Mouse (Mus musculus): ENCODE results near the gene Rbm18. TPM values are rescaled to one million over a fixed set of nuclear protein-coding genes. Genes with fewer than 3 reads are reported as not detected.

Gene Rbm18
- polyA plus RNA-seq, 1 experiment from 2014 or later = 60.0 TPM

DNA sequence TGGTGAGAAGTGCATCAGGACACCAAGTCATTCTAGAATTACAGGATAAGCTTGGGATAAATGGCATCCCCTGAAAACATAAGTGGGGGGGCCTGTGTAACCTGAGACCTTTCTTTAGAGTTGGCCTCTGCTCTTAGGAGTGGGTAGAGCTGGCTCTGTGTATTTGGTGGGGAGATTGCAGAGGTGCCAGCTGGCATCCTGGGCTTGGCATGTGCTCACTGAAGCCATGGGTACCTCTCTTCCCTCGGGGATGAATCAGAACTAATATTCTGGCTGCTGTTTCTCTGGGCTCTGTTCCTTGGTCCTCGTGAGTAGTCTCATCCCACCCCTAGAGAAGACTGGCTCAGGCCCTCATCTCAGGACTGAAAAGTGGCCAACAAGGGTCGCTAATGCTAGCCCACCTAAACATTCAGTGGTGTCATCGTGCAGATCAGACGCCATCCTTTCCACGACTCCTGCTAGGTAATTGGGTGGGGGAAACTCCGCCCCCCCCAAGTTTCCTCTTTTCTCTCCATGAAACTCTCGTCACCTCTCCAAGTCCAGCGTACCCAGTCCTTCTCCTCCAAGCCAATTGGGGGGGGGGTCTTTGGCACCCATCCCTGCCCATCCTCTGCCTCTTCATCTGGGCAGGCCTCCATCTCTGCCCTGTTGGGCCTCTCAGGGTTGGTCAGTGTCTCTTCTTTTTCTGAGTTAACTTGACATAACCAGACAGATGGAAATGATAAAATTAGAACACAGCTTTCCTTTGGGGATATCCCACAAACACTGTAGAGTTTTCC is 53.6 kb downstream of the Rbm18 start:
- H3K9me3 ChIP-seq = no peaks in the 10 kb centered on the region
- peaks cover 6% of the 10 kb centered on the region for H3K4me1 ChIP-seq
- no peak for DNase-seq (ENCODE audit: low spot score)
- H3K27ac ChIP-seq = no peak overlapping the region
- WGBS = 77% methylated on average over 9 of the region's 9 CpGs
- H3K36me3 ChIP-seq = no peaks in the 10 kb centered on the region
- H3K27me3 ChIP-seq (ENCODE audit: insufficient read depth, poor library complexity, severe bottlenecking) = peaks cover 74% of the 10 kb centered on the region
- no peak overlapping the region for H3K4me3 ChIP-seq

DNA sequence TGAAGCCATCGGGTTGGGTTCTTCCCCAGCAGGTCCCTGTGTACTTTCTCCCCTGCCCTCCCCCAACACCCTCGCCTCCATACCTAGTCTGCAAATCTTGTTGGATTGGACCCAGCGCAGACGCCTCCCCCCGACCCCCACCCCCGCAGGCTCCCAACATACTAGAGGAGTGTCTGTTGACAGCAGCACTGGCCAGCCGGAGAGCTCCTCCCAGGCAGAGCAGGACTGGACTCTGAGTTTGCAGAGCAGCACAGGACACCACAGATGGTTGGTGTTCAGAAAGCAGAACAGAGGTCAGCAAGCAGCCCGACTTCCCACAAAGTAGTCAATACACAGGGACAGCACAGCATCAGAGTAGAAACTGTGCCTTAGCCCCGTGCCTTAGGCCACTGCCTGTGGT is 55.1 kb downstream of the Rbm18 start:
- Histone ChIP-seq H3K4me1 (peaks cover 6% of the 10 kb centered on the region), H3K4me3 (no peak overlapping the region), H3K9me3 (no peaks in the 10 kb centered on the region), H3K36me3 (no peaks in the 10 kb centered on the region), H3K27ac (no peak overlapping the region), H3K27me3 (ENCODE audit: insufficient read depth, poor library complexity, severe bottlenecking) (peaks cover 71% of the 10 kb centered on the region)
- WGBS = 28% methylated on average over 9 of the region's 9 CpGs
- no peak for DNase-seq (ENCODE audit: low spot score)

DNA sequence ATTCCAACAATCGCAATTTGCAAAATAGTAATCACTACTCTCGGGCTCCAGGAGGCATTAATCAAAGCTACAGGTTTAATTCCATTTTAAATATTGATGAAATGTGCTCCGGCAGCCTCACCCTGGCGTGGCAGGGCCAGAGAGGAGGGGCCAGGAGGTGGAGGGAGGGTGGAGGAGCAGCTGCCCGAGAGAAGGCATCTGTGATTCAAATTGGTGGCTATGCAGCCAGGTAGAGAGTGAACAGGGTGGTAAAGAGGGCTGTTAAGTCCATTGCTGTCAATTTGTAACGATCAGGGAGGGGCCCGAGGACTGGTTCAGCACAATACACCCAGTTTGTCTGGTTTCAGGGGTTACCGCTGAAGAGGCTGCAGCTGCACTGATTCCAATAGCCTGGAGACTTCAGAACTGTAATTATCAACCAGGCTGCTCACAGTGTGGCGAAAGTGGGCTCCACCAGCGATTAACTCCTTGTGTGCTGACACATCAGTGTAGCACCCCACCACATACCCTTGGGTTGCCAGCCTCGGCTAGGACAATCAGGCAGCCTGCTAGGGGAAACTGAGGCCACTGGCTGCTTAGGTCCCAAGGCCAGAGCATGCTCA is 59.3 kb downstream of the Rbm18 start:
- no peaks in the 10 kb centered on the region for H3K36me3 ChIP-seq
- H3K4me1 ChIP-seq = peaks cover 6% of the 10 kb centered on the region
- H3K9me3 ChIP-seq = no peaks in the 10 kb centered on the region
- H3K27ac ChIP-seq = no peak overlapping the region
- peaks cover 41% of the 10 kb centered on the region for H3K27me3 ChIP-seq (ENCODE audit: insufficient read depth, poor library complexity, severe bottlenecking)
- no peak for DNase-seq (ENCODE audit: low spot score)
- H3K4me3 ChIP-seq = no peak overlapping the region
- 30% methylated on average over 11 of the region's 11 CpGs for WGBS

DNA sequence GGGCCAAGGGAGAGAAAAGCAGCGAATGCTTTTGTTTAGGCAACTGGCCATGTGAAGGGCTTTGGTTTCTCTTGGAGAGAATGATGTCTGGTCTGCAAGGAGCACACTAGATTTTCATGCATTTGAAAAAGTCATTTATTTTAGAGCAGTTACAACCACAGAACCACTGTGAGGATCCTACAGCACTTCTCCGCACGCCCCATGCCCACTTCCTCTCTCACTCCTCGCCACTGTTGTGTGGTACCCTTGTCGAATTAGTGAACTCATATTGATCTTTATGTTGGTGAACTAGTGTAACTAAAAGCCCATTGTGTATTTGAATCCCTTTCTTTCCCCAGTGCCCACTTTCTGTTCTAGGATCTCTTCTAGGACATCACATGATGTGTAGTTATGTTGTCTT is 61.4 kb downstream of the Rbm18 start:
- WGBS = 79% methylated on average over 5 of the region's 5 CpGs
- Histone ChIP-seq H3K4me3 (no peak overlapping the region), H3K4me1 (no peaks in the 10 kb centered on the region), H3K36me3 (no peaks in the 10 kb centered on the region), H3K9me3 (no peaks in the 10 kb centered on the region), H3K27me3 (ENCODE audit: insufficient read depth, poor library complexity, severe bottlenecking) (peaks cover 45% of the 10 kb centered on the region), H3K27ac (no peak overlapping the region)
- no peak for DNase-seq (ENCODE audit: low spot score)

DNA sequence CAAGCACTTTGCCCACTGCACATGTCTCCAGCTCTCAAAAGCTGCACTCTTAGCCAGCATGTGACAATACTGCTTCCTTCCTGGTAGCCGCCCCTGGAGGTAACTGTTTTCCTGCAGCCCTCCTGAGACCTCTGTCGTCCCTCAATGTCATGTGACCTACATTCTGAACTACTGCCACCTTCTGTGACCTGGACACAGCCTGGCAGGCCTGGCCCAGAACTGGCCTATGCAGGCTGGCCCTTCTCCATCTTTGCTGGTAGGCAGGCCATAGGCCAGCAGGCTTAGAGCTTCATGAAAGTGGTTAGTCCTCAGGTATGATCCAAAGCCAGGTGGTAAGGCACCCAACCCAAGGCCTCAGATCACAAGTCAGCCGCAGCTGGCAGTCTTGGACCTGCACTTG is 62.8 kb downstream of the Rbm18 start:
- no peaks in the 10 kb centered on the region for H3K36me3 ChIP-seq
- no peaks in the 10 kb centered on the region for H3K9me3 ChIP-seq
- H3K27me3 ChIP-seq (ENCODE audit: insufficient read depth, poor library complexity, severe bottlenecking) = peaks cover 46% of the 10 kb centered on the region
- H3K4me3 ChIP-seq = no peak overlapping the region
- H3K4me1 ChIP-seq = no peaks in the 10 kb centered on the region
- DNase-seq (ENCODE audit: low spot score) = no peak
- no peak overlapping the region for H3K27ac ChIP-seq
- WGBS = 47% methylated on average over 3 of the region's 3 CpGs

DNA sequence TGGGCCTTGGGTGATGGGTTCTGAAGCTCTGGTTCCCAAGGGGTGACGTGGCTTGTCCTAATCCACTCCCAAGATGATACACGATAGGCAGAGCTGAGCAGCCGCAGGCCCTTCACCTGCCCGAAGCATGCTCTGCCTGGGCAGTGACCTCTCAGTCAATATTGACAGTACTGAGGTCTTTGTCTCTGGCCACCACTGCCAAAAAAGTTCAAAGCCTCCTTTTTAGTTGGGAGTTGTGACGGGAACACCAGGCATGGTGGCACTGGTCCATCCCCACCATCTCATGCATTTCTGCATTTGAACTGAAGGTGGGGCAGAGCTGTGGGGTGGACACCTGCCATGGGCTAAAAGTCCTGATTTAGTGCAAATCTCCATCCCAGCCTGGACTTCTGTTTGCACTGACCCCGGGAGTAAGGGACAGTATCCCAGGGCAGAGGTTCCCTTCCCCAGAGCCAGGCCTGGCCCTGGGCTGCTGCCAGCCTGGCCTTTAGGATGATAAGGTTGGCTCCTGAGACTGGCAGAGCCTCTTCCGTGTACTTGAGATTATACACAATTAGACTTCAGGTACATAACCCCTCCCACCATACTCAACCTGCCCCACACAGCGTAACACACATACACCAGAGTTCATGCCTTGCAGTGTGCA is 64.8 kb downstream of the Rbm18 start:
- H3K27ac ChIP-seq = no peak overlapping the region
- no peaks in the 10 kb centered on the region for H3K36me3 ChIP-seq
- no peak for DNase-seq (ENCODE audit: low spot score)
- whole genome bisulfite sequencing = 70% methylated on average over 8 of the region's 8 CpGs
- peaks cover 32% of the 10 kb centered on the region for H3K27me3 ChIP-seq (ENCODE audit: insufficient read depth, poor library complexity, severe bottlenecking)
- no peak overlapping the region for H3K4me3 ChIP-seq
- no peaks in the 10 kb centered on the region for H3K4me1 ChIP-seq
- H3K9me3 ChIP-seq = no peaks in the 10 kb centered on the region

DNA sequence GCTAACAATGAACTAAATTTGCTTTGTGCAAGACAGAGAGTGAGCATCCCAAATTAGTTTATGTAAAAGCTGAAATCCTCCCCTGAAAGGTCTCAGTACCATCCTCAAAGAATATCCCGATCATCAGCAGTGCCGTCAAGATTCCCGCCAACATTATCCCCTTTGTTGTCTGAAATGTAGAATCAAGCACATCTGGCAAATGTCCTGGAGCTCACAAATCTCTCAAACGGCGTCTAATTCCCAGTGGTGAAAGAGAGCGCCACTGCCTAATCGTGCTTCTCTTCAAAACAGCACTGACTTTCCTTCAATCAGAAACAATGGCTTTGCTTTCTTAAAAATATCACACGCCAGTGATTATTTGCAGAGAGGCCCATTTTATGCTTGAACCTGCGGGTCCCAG is 69.4 kb downstream of the Rbm18 start:
- WGBS = 60% methylated on average over 9 of the region's 9 CpGs
- H3K4me1 ChIP-seq = no peaks in the 10 kb centered on the region

More for the DNA sequence above, 69.4 kb downstream of the Rbm18 start:
- Histone ChIP-seq H3K4me3 (no peak overlapping the region), H3K27ac (no peak overlapping the region), H3K27me3 (ENCODE audit: insufficient read depth, poor library complexity, severe bottlenecking) (peaks cover 26% of the 10 kb centered on the region), H3K9me3 (no peaks in the 10 kb centered on the region), H3K36me3 (no peaks in the 10 kb centered on the region)
- DNase-seq (ENCODE audit: low spot score) = no peak

Other genes with a start within 250 kb of the Rbm18 start
- 0.42 and 0.85 TPM in 2 replicates for gene Ttll11, start 156.9 kb downstream of the Rbm18 start, polyA plus RNA-seq (2016; fragmentation: Nextera tagmentation; extraction: Ambion mirVana)
- gene Ndufa8, start 87.4 kb downstream of the Rbm18 start, polyA plus RNA-seq (2016; fragmentation: Nextera tagmentation; extraction: Ambion mirVana) = 329 and 373 TPM in 2 replicates
- gene Morn5, start 87.3 kb downstream of the Rbm18 start, polyA plus RNA-seq (2016; fragmentation: Nextera tagmentation; extraction: Ambion mirVana) = not detected in 2 replicates
- 0.43 and 1.5 TPM in 2 replicates for gene Lhx6, start 31.4 kb downstream of the Rbm18 start, polyA plus RNA-seq (2016; fragmentation: Nextera tagmentation; extraction: Ambion mirVana)
- gene Mrrf, start 384 bp downstream of the Rbm18 start, polyA plus RNA-seq (2016; fragmentation: Nextera tagmentation; extraction: Ambion mirVana) = 29.9 and 35.0 TPM in 2 replicates
- gene Ptgs1, start 93.7 kb upstream of the Rbm18 start, polyA plus RNA-seq (2016; fragmentation: Nextera tagmentation; extraction: Ambion mirVana) = 12.2 and 16.4 TPM in 2 replicates
- gene Olfr338, start 236.7 kb upstream of the Rbm18 start, polyA plus RNA-seq (2016; fragmentation: Nextera tagmentation; extraction: Ambion mirVana) = not detected in 2 replicates

Data from heart, embryonic 10.5 days (tissue).